Mouse (Mus musculus): ENCODE data around the gene Gsc. TPM values are rescaled to one million over a fixed set of nuclear protein-coding genes. Genes with fewer than 3 reads are reported as not detected.

The Gsc gene
- polyA plus RNA-seq, 1 experiment from 2014 or later = 0.43 TPM

DNA sequence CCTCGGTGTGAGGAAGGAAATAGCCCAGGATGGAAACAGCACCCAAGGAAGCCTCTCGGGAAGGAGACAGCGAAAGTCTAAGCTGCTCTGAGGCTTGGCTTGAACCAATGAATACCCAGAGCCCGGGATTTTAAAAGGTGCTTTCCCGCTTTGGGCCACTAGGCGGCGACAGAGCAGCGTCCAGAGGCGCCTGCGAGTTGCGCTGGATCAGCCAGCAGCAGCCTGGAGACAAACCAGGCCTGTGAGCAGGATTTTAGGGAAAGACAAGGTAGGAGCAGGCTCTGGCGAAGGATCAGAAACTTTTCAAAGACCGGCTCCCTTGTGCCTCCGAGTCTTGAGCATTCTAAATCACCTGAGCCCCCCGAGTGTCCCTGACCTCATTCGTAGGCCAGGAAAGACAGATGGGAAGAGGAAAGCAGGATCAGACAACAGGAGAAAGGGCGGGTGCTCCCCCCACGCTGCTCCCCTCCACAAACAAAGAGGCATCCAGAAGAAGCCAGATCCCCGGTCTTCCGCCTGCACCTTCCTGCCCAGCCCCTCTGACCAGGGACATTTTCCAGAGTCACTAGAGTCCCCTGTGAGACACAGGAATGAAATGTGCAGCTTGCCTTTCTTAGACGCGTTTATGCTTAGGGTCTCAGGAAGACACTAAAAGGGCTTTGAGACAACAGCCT lies 32.9 kb downstream of the Gsc start:
- ATAC-seq (replicated peaks; ENCODE audit: extremely low read depth, insufficient read depth, low FRiP score) = 0 out of 2 replicates have a peak, but pooled peaks have one; percentile 32
- Histone ChIP-seq H3K9me3 (replicated peaks; ENCODE audit: control insufficient read depth, low read length) (no peaks in the 10 kb centered on the region), H3K27me3 (ENCODE audit: control insufficient read depth, insufficient read depth, low read length) (peaks cover 16% of the 10 kb centered on the region), H3K4me3 (ENCODE audit: low read length) (no peak overlapping the region), H3K4me1 (ENCODE audit: control insufficient read depth, insufficient read depth, low read length) (no peaks in the 10 kb centered on the region), H3K36me3 (ENCODE audit: control insufficient read depth, insufficient read depth) (no peaks in the 10 kb centered on the region), H3K27ac (ENCODE audit: low read length) (no peak overlapping the region), H3K4me2 (ENCODE audit: low read depth, low read length) (no peak overlapping the region), H3K9ac (ENCODE audit: low read length) (0 out of 2 replicates have a peak overlapping the region, but pooled peaks have one; percentile 22)
- 8% methylated on average over 22 of the region's 22 CpGs for WGBS

GRCm38 (mm10) chr12:104433951-104434735 lies 39.0 kb downstream of the Gsc start:
- Histone ChIP-seq H3K4me3 (ENCODE audit: low read length) (no peak overlapping the region), H3K4me2 (ENCODE audit: low read depth, low read length) (no peak overlapping the region), H3K9ac (ENCODE audit: low read length) (no peak overlapping the region), H3K27me3 (ENCODE audit: control insufficient read depth, insufficient read depth, low read length) (peaks cover 9% of the 10 kb centered on the region), H3K36me3 (ENCODE audit: control insufficient read depth, insufficient read depth) (no peaks in the 10 kb centered on the region), H3K9me3 (replicated peaks; ENCODE audit: control insufficient read depth, low read length) (no peaks in the 10 kb centered on the region), H3K27ac (ENCODE audit: low read length) (no peak overlapping the region), H3K4me1 (ENCODE audit: control insufficient read depth, insufficient read depth, low read length) (no peaks in the 10 kb centered on the region)
- WGBS = 78% methylated on average over 20 of the region's 20 CpGs
- no peak for ATAC-seq (replicated peaks; ENCODE audit: extremely low read depth, insufficient read depth, low FRiP score)

GRCm38 (mm10) chr12:104433214-104433613 lies 39.9 kb downstream of the Gsc start:
- Histone ChIP-seq H3K9me3 (replicated peaks; ENCODE audit: control insufficient read depth, low read length) (no peaks in the 10 kb centered on the region), H3K4me1 (ENCODE audit: control insufficient read depth, insufficient read depth, low read length) (no peaks in the 10 kb centered on the region), H3K27ac (ENCODE audit: low read length) (no peak overlapping the region), H3K4me2 (ENCODE audit: low read depth, low read length) (no peak overlapping the region), H3K36me3 (ENCODE audit: control insufficient read depth, insufficient read depth) (no peaks in the 10 kb centered on the region), H3K9ac (ENCODE audit: low read length) (no peak overlapping the region), H3K27me3 (ENCODE audit: control insufficient read depth, insufficient read depth, low read length) (no peaks in the 10 kb centered on the region; the same call in 1 of the 2 replicates), H3K4me3 (ENCODE audit: low read length) (no peak overlapping the region)
- 54% methylated on average over 7 of the region's 7 CpGs for WGBS
- ATAC-seq (replicated peaks; ENCODE audit: extremely low read depth, insufficient read depth, low FRiP score) = no peak

DNA sequence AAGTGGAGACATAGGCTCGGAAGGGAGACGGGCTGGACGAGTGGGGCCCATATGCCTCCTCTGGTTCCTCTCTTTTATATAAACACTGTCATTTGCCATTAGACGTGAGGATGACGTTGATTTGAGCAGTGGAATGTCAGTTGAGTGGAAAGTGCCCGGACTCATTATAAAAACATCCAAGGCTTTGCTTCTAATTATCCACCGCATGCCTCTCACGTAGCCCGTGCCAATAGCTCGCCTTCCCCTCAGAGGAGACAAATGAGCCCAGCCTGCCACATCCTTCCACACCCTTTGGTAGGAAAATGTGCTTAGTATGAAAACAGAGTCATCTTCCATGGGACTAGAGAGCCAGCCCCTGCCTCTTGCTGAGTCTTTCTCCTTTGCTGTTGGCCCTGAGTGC lies 41.8 kb downstream of the Gsc start:
- H3K4me2 ChIP-seq (ENCODE audit: low read depth, low read length) = no peak overlapping the region
- no peak for ATAC-seq (replicated peaks; ENCODE audit: extremely low read depth, insufficient read depth, low FRiP score)

GRCm38 (mm10) chr12:104426915-104427314 lies 46.2 kb downstream of the Gsc start:
- no peaks in the 10 kb centered on the region for H3K9me3 ChIP-seq (replicated peaks; ENCODE audit: control insufficient read depth, low read length)
- WGBS = 6% methylated on average over 7 of the region's 7 CpGs

More for the DNA sequence above, 41.8 kb downstream of the Gsc start:
- H3K27ac ChIP-seq (ENCODE audit: low read length) = no peak overlapping the region
- WGBS = 70% methylated on average over 10 of the region's 10 CpGs
- no peak overlapping the region for H3K9ac ChIP-seq (ENCODE audit: low read length)
- H3K36me3 ChIP-seq (ENCODE audit: control insufficient read depth, insufficient read depth) = no peaks in the 10 kb centered on the region
- H3K4me3 ChIP-seq (ENCODE audit: low read length) = no peak overlapping the region
- H3K9me3 ChIP-seq (replicated peaks; ENCODE audit: control insufficient read depth, low read length) = no peaks in the 10 kb centered on the region
- no peaks in the 10 kb centered on the region; the same call in 1 of the 2 replicates for H3K27me3 ChIP-seq (ENCODE audit: control insufficient read depth, insufficient read depth, low read length)
- no peaks in the 10 kb centered on the region for H3K4me1 ChIP-seq (ENCODE audit: control insufficient read depth, insufficient read depth, low read length)

DNA sequence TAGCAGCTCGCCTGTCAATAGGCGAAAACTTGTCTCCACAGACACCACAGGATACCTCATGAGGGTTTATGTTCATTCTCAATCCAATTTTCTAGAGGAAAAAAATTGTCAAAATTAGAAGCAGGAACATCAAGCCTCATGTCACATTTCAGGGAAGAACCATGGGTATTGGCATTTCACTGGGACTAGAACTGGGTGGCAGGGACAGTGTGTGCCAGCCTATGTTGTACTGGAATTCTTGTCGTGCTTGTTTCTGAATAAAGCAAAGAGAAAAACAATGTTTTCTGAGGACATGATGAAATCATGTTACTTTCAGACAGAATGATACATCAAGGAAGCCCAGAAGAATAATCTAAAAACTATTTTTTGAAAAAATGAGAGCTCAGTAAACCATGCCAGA lies 47.5 kb downstream of the Gsc start:
- Histone ChIP-seq H3K27ac (ENCODE audit: low read length) (no peak overlapping the region), H3K9ac (ENCODE audit: low read length) (no peak overlapping the region), H3K9me3 (replicated peaks; ENCODE audit: control insufficient read depth, low read length) (no peaks in the 10 kb centered on the region), H3K4me2 (ENCODE audit: low read depth, low read length) (no peak overlapping the region), H3K4me3 (ENCODE audit: low read length) (no peak overlapping the region), H3K36me3 (ENCODE audit: control insufficient read depth, insufficient read depth) (no peaks in the 10 kb centered on the region), H3K27me3 (ENCODE audit: control insufficient read depth, insufficient read depth, low read length) (no peaks in the 10 kb centered on the region; the same call in 1 of the 2 replicates), H3K4me1 (ENCODE audit: control insufficient read depth, insufficient read depth, low read length) (no peaks in the 10 kb centered on the region; the same call in 1 of the 2 replicates)
- WGBS = 74% methylated on average over 3 of the region's 3 CpGs
- no peak for ATAC-seq (replicated peaks; ENCODE audit: extremely low read depth, insufficient read depth, low FRiP score)

More at GRCm38 (mm10) chr12:104426915-104427314, 46.2 kb downstream of the Gsc start:
- H3K4me1 ChIP-seq (ENCODE audit: control insufficient read depth, insufficient read depth, low read length) = no peaks in the 10 kb centered on the region; the same call in 1 of the 2 replicates
- no peak for ATAC-seq (replicated peaks; ENCODE audit: extremely low read depth, insufficient read depth, low FRiP score)
- no peaks in the 10 kb centered on the region for H3K36me3 ChIP-seq (ENCODE audit: control insufficient read depth, insufficient read depth)
- H3K4me2 ChIP-seq (ENCODE audit: low read depth, low read length) = no peak overlapping the region
- no peak overlapping the region for H3K4me3 ChIP-seq (ENCODE audit: low read length)
- H3K27ac ChIP-seq (ENCODE audit: low read length) = no peak overlapping the region
- no peaks in the 10 kb centered on the region; the same call in 1 of the 2 replicates for H3K27me3 ChIP-seq (ENCODE audit: control insufficient read depth, insufficient read depth, low read length)
- H3K9ac ChIP-seq (ENCODE audit: low read length) = no peak overlapping the region

GRCm38 (mm10) chr12:104422615-104423392 lies 50.3 kb downstream of the Gsc start:
- Histone ChIP-seq H3K27me3 (ENCODE audit: control insufficient read depth, insufficient read depth, low read length) (no peaks in the 10 kb centered on the region; the same call in 1 of the 2 replicates), H3K4me1 (ENCODE audit: control insufficient read depth, insufficient read depth, low read length) (no peaks in the 10 kb centered on the region; the same call in 1 of the 2 replicates), H3K27ac (ENCODE audit: low read length) (no peak overlapping the region), H3K4me2 (ENCODE audit: low read depth, low read length) (no peak overlapping the region), H3K9me3 (replicated peaks; ENCODE audit: control insufficient read depth, low read length) (no peaks in the 10 kb centered on the region), H3K4me3 (ENCODE audit: low read length) (no peak overlapping the region), H3K9ac (ENCODE audit: low read length) (no peak overlapping the region), H3K36me3 (ENCODE audit: control insufficient read depth, insufficient read depth) (no peaks in the 10 kb centered on the region)
- 49% methylated on average over 11 of the region's 11 CpGs for WGBS
- ATAC-seq (replicated peaks; ENCODE audit: extremely low read depth, insufficient read depth, low FRiP score) = peak; percentile 71

All from heart, embryonic 16.5 days (tissue).